Mouse (Mus musculus) bone marrow macrophage, adult 2 months (primary cell): Measurements from ENCODE around the gene Mob1a. TPM values are rescaled to one million over a fixed set of nuclear protein-coding genes. Genes with fewer than 3 reads are reported as not detected.

Experiments
- H3K27ac ChIP-seq: 2 replicates; pipeline ENCODE4 v1.5.1; 2012; ENCODE audit warnings: low read depth, low read length; ENCODE audit not compliant: insufficient read depth
- H3K4me1 ChIP-seq: 2 replicates; pipeline ENCODE4 v1.6.1; 2012; ENCODE audit warnings: low read length; ENCODE audit not compliant: control insufficient read depth, insufficient read depth
- H3K4me3 ChIP-seq: 2 replicates; pipeline ENCODE4 v1.5.1; 2012; ENCODE audit warnings: mild to moderate bottlenecking, low read length, moderate library complexity; ENCODE audit not compliant: insufficient read depth
- CTCF ChIP-seq: IDR thresholded peaks from 2 replicates; pipeline ENCODE4 v1.5.1; 2012; ENCODE audit warnings: low read depth, mild to moderate bottlenecking, low read length, moderate library complexity
- POLR2A ChIP-seq: IDR thresholded peaks from 2 replicates; pipeline ENCODE4 v1.6.1; 2012; ENCODE audit warnings: mild to moderate bottlenecking, low read depth, low read length, borderline replicate concordance
- polyA plus RNA-seq: library from polyadenylated mRNA; stranded (reverse); fragments of >200 nt; gene quantifications from 2 replicates; pipeline ENCODE4 v1.2.4, GENCODE M21; 2012; ENCODE audit not compliant: missing spikeins, insufficient read depth, insufficient read length

The Mob1a gene
- polyA plus RNA-seq: 166 and 182 TPM in 2 replicates

- peak within 1 kb of the TSS; percentile 87 for H3K4me3 ChIP-seq
- H3K27ac ChIP-seq: peak within 1 kb of the TSS; percentile 86
- no peak for TF ChIP-seq CTCF
- TF ChIP-seq POLR2A: peak; percentile 54; the same call in 1 of the 2 replicates
- peaks cover 29% of the 10 kb centered on the region for H3K4me1 ChIP-seq
Observed at GRCm38 (mm10) chr6:83325525-83326393, at the start of gene Mob1a, which contains the start of gene Mthfd2. TSS of gene Mob1a (plus strand) at chr6:83326016. TSS of gene Mthfd2 (minus strand) at chr6:83325908.

DNA sequence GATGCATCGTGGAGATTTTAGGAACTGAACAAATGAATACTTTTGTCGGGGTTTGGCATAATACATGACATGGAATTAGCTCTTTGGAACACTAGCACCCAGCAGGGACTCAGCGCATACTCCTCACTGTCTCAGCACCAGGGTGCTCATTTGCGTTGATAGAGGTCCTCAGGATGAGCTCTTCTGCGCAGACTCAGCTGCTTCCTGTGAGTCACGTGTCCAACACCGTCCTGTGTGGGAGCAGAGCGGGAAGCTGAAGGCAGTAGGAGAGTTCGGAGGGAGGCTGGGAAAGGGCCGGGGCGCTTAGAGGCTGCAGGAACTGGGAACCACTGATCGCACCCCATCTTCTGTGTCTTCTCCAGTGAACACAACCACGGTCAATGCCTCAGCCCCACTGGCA lies 48.7 kb upstream of the Mob1a start:
- H3K4me3 ChIP-seq: no peak overlapping the region
- no peak overlapping the region for H3K27ac ChIP-seq
- no peak for TF ChIP-seq CTCF
- TF ChIP-seq POLR2A: no peak
- peaks cover 3% of the 10 kb centered on the region for H3K4me1 ChIP-seq

GRCm38 (mm10) chr6:83278881-83279280 lies 46.9 kb upstream of the Mob1a start:
- H3K4me3 ChIP-seq: no peak overlapping the region
- no peak overlapping the region for H3K27ac ChIP-seq
- peaks cover 3% of the 10 kb centered on the region for H3K4me1 ChIP-seq
- TF ChIP-seq POLR2A (no peak), CTCF (peak; percentile 62)

DNA sequence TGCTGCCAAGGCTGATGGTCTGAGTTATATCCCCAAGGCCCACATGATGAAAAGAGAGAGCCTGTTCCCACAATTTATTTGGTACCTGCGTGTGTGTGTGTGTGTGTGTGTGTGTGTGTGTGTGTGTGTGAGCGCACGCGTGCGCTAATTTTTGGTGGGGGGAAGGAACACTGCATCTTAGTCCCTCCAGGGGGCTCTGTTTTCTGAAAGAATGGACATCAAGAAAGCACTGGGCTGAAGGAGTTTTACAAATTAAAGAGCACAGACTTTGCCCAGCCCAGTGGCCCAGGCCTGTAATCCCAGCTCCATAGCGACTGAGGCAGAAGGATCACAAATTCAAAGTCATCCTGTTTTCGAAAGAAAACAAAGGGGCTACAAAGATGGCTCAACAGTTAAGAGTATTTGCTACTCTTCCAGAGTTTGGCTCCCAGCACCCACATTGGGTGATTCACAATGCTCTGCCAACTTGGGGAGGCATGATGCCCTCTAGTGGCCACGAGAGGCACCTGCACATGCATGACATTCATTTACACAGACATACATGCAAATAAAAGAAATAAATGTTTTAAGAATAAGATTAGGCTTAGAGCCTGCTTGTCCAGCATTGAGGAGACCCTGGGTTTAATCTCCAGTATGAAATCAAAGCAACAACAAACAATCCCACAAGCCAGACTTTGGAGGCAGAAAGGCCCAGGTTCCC lies 45.4 kb upstream of the Mob1a start:
- H3K4me3 ChIP-seq: no peak overlapping the region
- no peaks in the 10 kb centered on the region for H3K4me1 ChIP-seq
- TF ChIP-seq CTCF (peak; percentile 54), POLR2A (no peak)
- H3K27ac ChIP-seq: no peak overlapping the region

DNA sequence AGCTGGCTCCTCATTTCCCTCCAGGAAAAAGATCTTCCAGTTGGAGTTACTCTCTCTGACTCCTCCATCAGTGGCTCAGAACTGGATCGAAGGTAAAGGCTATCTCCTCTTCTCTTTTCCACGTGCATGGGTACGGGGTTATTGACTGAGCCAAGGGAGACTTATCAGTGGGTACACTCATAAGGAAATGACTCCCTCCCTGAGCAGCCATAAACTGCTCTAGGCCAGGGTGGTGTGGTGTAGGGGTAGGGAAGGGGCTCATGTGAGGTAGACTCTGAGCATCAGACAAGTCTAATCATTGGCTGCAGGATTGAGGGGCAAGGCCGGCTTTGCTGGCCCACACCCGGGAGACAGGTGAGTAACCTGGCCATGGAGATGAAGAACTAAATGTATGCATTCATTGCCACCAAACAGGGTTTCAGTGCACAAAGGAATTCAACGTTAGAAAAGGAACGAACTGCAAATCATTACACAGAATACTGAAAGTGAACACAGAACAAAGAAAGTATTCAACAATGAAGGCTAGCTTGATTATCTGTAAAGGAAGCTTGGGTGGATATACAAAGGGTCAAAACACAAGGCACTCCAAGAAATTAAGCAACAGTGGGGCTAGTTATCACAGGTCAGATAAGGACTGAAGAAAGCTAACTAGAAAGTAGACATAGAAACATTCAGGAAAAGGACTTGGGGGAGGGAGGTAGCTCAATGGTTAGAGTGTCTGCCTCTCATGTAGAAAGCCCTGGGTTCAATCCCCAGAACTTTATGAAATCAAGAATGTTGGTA lies 25.2 kb upstream of the Mob1a start:
- Histone ChIP-seq H3K4me3 (no peak overlapping the region), H3K4me1 (no peaks in the 10 kb centered on the region), H3K27ac (no peak overlapping the region)
- TF ChIP-seq POLR2A: no peak
- TF ChIP-seq CTCF: no peak

DNA sequence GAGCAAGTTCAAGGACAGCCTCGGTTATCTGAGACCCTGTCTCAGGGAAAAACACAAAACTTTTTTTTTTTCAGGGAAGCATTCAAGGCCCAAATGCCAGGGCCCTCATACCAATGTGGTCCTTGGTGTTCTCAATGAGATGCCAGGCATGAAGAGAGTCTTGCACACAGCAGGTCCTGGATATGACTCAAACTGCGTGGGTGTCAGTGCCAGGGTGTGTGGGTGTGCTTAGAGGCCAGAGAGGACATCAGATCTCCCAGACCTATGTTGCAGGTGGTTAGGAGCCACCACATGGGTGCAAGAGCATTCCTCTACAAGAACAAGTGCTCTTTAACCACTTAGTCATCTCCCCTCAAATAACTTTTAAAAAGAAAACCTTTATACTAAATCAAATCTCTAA lies 24.5 kb upstream of the Mob1a start:
- H3K4me1 ChIP-seq: no peaks in the 10 kb centered on the region
- no peak overlapping the region for H3K4me3 ChIP-seq
- H3K27ac ChIP-seq: no peak overlapping the region
- TF ChIP-seq POLR2A (no peak), CTCF (no peak)

DNA sequence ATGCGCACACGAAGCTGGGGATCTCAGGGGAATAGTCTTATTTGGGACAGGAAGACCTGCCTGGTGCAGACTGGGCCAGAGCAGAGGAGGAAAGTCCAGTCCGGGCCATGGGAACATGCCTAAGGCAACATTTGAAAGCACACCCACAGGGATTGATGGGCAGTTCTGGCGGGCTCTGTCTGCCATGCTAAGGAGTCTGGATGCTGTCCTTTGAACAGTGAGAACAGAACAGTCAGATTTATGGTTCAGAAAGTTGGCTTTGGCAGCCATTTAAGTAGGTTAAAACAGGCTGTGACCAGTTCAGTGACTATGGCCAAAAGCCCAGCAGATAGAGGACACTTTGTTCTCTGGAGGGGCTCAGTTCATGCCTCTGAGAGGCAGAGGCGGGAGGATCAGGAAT lies 23.6 kb upstream of the Mob1a start:
- Histone ChIP-seq H3K4me1 (no peaks in the 10 kb centered on the region), H3K27ac (no peak overlapping the region), H3K4me3 (no peak overlapping the region)
- no peak for TF ChIP-seq CTCF

DNA sequence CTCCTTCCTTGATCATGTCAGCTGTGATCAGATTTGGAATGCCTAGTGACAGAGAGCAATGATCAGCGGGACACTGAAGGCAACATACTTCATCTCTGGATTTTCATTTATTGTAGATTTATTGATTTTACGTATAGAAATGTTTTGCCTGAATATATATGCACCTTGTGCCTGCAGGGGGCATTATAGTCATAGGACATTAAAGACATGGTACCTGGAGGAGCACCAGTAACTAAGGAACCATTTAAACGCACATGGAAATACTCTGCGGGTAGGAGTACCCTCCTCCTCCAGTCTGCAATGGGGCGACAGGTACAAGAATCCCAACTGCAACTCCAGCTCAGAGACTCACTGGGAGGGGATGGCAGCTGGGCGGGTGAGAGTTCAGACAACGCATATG lies 16.8 kb upstream of the Mob1a start:
- no peak for TF ChIP-seq CTCF
- no peak for TF ChIP-seq POLR2A
- Histone ChIP-seq H3K4me3 (no peak overlapping the region), H3K4me1 (no peaks in the 10 kb centered on the region), H3K27ac (no peak overlapping the region)

- no peak overlapping the region for H3K4me3 ChIP-seq
- TF ChIP-seq CTCF: no peak
- TF ChIP-seq POLR2A: no peak
- peaks cover 8% of the 10 kb centered on the region for H3K4me1 ChIP-seq
- H3K27ac ChIP-seq: no peak overlapping the region
Observed at GRCm38 (mm10) chr6:83311206-83311605, 14.6 kb upstream of the Mob1a start.
